Mouse (Mus musculus) adrenal gland, adult 18-20 months (tissue): ENCODE measurements at regions not wholly inside any gene's neighbourhood (a gene's known extent, or its start where the extent isn't known, plus 50 kb on each side); places are given as distances from the start of the nearest gene placed in this dataset.
"Not testable (repeated sequence)": the region's sequence is repeated elsewhere in the genome, so short reads cannot be mapped to it uniquely, and the experiment has no call there.

ENCODE experiments used
- DNase-seq, 2 experiments: peaks; one replicate each; pipeline ENCODE4 v3.0.0; 2021 to 2022; ENCODE audit warnings: low spot score in 2 of 2

GRCm38 (mm10) chr17:13581995-13582588, 178.2 kb upstream of the Afdn start:
- no peak for DNase-seq

- no peak for DNase-seq
Measured at GRCm38 (mm10) chr17:13583475-13584233, 176.7 kb upstream of the Afdn start.

GRCm38 (mm10) chr17:13584394-13584793, 175.9 kb upstream of the Afdn start:
- no peak for DNase-seq

GRCm38 (mm10) chr17:13590240-13590837, 170.0 kb upstream of the Afdn start:
- DNase-seq = not testable (repeated sequence)
